Mouse (Mus musculus) T-helper 1 cell (primary cell): ENCODE measurements around the gene Rab6b.
"Not testable (repeated sequence)": the region's sequence is repeated elsewhere in the genome, so short reads cannot be mapped to it uniquely, and the experiment has no call there.

Experiments
- in situ Hi-C: fragments of 300-600 bp; cut with MboI, MseI; formaldehyde crosslinking; loops from one replicate; pipeline ENCODE4 v1.15.1; 2025; ENCODE audit warnings: high pct_unique_total_duplicates

The Rab6b gene

DNA sequence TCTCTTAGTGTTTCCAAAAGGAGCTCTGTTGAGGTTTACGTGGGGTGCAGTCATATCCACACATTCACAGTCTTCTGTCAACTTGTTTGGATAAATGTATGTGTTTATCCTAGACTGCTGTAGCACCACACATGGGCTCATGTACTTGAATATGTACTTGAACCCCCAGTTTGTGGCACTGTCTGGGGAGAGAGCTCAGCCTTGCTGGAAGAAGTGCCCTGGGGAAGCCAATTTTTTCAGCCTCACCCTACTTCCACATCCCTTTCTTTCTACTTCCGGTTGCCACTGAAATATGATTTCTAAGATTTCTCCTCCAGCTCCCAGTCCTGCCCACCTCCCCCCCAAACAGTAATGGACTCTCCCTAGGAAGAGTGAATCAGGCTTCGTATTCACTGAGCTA, 17.9 kb upstream of the Rab6b start:
- in situ Hi-C loops = loop anchor here (5.0 kb wide), 1 partner anchor 89 kb away; no protein-coding TSS in a partner anchor

DNA sequence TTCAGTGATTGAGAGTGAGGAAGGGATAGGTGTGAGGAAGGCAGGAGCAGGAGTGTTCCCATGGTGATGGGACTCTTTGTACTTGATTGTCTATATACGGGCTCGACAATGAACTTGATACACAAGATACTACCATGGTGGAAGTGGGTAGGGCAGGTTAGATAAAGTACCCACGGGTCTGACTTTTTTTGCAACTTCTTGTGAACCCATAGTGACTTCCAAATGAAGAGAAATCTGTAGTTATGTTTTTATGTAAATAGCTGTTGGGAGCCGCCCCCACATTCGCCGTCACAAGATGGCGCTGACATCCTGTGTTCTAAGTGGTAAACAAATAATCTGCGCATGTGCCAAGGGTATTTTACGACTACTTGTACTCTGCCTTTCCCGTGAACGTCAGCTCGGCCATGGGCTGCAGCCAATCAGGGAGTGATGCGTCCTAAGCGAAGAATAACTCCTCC, 3.2 kb upstream of the Rab6b start:
- in situ Hi-C loops = not testable (repeated sequence)

DNA sequence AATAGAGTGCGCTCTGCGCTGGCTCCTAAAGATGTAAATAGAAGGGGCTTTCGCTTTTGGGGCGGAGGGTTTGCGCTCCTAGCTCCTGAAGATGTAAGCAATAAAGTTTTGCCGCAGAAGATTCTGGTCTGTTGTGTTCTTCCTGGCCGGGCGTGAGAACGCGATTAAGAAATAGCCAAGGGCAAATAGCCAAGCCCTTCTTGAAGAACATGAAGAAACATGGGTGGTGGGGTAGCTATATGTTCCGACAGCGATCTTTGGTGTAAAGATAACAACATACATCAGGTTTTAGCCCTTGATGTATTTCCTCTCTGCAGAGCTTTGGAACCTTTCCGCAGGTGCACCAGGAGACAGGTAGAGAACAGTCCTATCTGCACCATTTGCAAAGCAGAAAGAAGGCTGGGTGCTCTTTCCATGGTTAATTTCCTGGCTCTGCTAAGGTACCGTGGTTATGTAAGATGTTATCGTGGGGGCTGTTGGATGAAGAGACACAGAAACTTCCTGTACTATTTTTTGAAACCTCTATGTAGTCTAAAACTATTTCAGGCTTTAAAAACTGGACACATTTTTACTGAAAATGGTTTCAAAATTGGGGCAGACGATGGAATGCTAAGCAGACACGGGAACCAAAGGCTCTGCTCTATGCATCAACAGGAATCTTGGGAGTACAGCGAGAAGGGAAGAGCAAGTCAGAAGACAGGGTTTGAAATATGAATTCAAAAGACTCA, 2.5 kb upstream of the Rab6b start:
- in situ Hi-C loops = no loop called here

DNA sequence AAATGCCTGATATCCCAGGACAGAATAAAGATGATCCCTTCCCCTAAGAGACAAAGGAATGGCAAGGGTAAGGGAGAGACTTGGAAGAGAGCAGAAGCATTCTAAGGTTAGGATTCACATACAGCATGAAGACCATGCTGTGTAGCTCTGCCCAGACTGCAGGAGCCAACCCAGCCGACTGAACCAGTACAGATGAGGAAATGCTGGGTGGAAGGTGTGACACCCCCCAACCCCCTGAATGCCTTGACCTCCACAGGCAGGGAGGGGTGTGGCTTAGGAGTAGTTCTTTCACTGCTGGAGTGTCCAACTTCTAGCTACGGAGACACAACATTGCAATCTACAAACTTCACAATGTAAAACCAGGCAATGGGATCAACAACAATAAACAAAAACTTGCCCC, 1.7 kb upstream of the Rab6b start:
- in situ Hi-C loops = no loop called here

DNA sequence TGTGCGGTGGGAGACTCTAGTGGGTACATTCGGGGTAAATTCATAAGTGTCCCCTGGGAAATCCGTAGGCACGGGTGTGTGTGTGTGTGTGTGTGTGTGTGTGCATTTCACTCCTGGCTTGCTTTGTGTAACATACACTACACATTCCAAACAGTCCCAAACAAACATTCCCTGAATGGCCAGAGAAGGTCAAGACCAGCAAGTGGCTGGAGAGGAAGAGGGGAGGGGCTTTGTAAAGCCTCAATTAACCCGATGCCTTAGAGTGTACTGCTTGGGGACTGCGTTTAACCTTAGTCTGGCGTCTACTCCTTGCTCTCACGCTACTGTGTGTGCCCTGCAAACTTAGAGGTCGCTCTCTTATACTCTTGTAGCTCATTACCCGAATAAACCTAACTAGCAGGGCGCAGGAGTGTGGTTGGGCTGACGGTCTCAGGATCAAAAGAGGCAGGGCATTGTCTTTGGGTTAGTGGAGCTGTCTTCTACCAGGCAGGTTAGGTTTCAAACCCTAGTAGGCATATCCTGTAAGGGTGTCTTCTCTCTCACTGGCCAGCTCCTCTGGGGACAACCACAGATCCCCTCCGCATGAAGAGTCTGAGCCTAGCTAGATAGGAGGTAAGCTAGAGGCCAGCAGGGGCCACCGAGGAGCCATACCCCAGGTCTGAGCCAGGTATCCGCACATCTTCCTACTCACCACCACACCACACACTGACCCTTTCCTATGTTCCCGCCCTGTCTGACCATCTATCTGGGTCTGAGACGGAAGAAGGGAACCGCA, 673 bp upstream of the Rab6b start:
- in situ Hi-C loops = no loop called here

DNA sequence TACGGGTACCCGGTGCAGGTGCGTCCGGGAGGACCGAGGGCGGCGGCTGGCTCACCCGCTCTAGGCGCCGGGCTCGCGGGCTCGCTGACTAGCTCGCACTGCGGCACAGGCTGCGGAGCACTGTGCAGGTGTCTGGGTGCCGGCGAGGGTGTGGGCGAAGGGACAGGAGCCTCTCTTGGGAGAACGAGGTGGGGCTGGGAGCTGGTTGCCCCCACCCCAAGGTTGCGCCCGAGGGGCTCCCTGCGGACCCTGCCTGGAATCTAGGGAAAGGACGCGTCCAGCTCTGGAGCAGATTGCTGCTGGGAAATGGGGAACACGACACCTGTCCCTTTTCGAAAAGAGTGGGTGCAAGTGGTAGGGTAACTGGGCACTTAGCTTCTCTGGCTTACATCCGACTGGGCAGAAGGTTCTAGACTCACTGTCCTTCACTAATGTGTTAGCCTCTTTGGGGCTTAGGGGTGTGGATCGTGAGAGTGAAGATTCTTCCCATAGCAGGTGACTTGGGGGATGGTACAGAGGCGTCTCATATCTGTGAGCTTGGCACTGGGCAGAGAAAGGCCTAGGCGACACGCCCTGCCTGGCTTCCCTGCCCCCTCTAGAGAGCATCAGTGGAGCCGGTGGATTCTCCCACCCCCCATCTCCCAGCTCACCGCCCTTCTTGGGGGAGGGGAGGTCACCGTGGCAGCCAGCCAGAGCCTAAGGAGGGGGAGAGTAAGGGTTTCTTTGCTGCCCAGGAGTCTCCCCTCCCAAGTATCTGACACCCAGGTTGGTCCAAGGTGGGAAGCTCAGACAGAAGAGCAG, 1.1 kb downstream of the Rab6b start:
- in situ Hi-C loops = no loop called here

DNA sequence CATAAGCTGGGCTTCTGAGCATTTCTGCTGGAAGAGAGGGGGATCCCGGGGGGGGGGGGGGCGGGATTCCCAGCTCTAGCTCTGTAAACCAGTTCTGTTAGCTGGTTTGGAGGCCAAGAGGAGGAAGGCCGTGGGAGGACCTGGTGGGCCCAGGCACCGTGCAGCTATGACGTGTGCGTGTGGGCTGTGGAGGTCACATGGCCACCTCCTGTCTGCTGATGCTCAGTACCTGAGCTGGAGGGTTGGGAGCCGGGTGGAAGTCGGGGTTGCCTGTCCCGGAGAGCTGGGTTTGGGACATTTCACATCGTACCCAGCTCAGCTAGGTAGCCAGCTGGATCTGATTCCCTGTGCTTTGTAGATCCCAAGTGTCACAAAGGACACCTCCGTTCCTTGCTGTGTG, 1.8 kb downstream of the Rab6b start:
- in situ Hi-C loops = no loop called here

DNA sequence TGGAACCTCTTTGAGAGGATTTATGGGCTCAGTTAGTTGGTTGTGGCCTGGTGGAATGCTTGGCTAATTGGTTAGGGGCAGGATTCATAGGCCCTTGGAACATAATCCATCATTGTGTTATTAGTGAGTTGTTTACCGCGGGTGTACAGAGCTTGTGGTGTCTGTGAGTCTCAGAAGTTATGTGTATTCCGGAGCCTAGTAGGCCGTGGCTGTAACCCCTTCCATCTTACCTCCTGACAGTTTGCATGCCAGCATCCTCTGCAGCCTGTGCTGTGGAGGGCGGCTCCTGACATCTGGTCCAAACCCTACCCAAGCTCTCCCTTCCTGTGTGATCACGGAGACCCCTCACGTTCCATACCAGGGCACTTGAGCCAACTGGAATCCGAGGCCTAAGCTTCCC, 2.7 kb downstream of the Rab6b start:
- in situ Hi-C loops = no loop called here

DNA sequence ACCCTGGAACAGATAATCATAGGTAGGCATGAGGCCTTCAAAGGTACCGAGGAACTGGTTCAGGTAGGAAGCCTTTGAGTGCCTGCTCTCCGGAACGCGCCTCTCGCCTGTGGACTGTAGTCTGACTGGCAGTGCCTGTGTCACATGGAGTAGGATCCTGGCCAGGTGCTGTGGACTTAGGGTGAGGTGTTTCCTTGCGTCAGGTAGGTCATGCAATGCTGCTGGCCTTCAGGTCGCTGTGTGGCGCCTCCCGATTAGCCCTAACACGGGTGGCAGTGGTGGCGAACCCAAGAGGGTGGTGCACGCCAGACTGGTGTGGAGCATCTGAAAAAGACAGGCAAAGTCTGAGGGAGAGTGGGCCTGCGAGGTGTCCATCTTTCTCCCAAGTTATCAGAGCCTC, 3.3 kb downstream of the Rab6b start:
- in situ Hi-C loops = no loop called here

DNA sequence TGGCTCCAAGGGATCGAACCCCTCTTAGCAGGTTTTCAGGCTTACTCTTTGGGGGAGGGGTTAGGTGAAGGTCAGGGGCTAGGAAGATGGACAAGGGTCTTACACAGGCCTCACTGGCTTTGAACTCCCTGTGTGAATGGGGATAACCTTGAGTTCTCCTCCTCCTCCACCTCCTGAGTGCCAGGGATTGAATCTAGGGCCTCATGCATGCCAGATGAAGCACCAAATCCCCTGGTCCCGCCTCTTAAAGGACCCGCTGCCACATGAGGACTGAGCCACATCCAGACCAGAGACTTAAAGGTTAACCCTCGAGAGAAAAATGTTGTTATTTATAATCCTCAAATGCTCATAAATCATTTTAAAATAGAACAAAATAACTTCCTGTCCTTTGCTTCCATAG, 5.4 kb downstream of the Rab6b start:
- in situ Hi-C loops = no loop called here

DNA sequence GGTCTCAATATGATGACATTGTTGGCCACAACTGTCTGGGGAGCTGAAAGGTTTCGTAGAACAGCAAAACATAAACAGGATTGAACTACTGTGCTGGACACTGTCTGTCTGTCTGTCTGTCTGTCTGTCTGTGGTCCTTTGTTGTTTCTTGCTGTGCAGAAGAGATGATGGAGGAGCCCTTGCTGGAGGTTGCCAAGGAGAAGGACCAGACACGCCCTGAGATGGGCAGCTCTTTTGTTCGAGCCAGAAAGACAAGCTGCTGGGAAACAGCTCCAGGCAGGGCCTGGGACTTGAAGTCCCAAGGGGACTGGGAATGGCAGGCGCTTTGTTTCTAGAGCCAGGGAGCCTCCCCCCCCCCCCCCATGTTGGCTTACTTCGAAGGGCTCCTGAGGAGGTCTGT, 5.9 kb downstream of the Rab6b start:
- in situ Hi-C loops = no loop called here

DNA sequence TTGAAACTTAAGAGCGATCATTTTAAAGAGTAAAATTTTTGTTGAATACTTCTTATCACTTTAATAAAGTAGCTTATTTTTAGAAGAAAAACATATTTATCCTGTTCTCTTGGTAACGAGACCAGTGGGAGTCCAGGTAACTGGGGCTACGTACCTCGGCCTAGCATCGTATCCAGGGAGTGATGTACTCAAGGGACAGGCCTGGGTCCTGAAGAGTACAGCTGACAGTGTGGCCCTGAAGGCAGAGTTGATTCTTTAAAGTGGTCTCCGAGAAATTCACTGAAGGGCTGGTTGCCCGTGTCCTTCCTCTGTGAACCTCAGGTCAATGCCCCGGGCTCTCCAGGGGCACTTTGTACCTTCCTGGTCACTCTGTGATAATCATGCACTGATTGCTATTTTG, 6.4 kb downstream of the Rab6b start:
- in situ Hi-C loops = no loop called here

DNA sequence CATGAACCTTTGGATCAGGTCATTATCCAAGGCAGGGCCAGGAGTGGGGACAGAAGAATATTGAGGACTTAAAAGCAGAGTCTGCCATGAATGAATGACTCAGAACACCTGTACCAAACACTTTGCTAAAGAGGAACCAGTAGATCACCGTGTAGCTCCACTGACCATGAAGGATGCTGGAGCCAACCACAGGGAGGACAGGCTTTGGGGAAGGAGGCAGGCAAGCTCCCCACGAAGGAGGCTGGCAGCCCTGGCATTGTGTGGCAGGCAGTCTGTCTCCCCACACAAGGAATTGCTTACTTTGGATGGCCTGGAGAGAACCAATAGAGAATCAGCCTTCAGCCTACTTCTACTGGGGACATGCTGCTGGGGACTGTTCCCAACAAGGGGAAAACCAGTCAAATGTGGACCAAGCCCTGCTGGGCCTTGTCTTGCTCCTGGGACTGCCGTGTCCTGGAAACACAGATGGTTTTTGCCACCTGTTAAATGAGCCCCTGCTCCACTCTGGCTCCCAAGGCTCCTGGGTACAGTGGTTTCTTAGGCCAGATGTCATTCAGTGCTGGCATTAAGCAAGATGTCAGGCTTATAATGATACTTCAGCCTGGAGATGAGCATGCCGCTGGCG, 7.2 kb downstream of the Rab6b start:
- in situ Hi-C loops = no loop called here

DNA sequence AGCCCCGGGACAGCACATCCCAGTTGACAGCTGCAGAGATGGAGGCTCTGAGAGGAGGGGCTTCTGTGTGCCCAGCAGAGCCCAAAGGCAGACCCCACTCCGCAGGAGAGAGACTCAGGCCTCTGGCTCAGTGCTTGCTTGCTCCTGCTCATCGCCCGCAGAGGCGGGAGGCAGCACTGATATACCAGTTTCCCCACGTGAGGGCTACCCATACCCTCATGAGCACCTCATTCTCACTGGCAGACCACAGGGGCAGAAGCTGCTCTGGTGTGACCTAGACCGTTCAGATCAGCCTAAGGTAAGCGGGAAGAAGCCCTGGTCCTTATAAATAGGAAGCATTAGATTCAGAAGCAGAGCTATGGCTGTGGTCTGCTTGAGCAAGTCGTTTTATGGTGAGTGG, 8.2 kb downstream of the Rab6b start:
- in situ Hi-C loops = no loop called here

DNA sequence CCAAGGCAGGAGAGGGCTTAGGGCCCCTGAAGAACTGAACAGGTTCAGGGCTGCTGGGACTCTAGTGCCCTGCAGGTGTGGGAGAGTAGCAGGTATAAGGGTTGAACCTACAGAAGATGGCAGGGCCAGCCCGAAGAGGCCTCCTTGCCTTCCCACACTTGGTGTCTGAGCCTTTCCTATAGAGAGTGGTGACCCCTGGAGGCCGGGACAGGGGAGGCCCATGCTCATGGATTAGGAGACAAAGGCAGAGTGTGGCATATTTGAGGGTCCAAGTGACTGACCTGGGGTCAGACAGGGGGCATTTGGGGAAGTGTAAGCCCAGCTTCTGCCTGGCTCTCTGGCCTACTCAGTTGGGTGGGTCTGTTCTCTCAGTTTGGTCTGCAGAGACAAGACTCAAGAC, 8.6 kb downstream of the Rab6b start:
- in situ Hi-C loops = no loop called here

DNA sequence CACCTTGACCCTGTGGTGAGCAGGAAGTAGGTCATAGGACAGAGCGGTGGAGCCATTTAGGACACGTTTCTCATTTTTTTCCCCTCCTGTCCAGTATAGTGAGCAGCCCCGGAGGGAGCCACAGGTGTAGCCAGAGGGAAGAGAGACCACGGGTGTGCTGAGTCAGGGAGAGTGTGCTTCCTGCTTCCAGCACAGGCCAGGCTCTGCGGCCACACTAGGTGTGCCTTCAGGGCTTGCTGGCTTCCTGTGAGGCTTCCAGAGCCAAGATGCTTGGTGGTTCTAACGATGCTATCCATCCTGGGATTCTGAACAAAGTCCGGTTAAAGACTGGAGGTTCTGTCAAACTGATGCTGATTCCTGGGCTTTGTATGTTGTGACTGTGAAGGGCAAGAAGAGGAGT, 10.0 kb downstream of the Rab6b start:
- in situ Hi-C loops = no loop called here

DNA sequence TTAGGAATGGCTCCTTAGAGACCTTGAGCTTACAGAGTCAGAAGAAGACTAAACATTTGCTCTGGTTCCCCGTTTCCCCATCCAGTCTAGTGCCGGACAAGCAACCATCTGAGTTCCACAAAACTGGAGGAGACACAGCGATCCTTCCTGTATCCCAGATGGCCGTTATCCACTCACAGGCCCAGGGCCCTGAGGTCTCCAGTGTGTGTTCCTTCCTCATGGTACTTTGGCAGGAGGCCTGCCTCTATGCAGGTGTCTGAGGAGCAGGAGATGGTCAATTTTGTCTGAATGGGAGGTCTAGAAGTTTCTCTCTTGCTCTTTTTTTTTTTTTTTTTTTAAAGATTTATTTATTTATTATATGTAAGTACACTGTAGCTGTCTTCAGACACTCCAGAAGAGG, 13.2 kb downstream of the Rab6b start:
- in situ Hi-C loops = no loop called here

DNA sequence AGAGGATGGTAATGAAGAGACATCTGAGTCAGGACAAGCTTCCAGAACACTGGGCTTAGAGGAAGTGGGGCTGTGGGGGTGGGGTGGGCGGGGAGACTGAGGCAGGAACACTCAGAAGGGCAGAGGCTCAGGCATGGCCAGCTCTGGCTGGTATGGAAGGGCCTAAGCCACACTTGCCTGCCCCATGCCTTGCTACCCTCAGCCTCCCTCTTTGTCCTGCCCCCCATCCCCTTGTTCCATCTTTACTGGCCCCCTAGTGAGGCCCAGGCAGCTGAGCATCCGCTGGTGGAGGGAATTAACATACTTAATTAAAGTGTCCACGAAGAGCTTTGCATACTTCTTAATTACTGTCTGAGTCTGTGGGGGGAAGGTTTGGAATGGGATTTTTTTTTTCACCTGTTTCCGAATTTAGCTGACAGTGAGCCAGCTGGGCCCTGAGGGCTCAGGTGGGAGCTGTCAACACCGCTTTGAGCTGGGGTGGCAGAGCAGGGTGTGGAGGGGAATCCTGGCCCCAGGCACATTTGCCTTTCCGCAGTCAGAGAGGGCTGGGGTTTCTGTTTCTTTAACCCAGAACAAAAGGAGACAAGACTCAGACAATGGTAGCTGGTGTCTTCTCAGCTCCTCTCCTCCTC, 22.0 kb downstream of the Rab6b start:
- in situ Hi-C loops = no loop called here

DNA sequence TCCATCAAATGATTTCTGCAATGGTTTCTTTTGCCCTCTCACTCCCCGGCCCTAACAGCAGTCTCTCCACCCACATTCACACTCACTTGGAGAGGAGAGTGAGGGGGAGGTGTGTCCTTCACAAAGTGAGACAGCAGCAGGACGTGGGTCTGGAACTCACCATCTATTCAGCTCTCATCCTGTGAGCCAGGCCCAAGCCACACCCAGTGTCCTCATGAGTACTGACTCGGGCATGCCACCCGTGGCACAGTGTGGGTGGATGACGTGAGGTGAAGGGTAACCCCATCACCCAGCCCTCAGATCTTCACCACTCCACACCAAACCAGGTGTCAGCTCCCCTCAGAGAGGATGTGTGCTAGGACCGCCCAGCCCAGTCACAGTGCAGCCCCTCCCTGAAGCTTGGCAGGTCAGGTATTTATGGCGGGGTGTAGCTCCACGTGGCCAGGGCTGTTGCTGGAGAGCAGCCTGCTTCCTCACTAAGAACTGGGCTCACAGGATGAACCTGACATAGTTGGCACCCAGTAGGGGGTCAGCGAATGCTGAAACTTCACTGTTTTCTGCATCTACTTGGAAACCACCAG, 23.0 kb downstream of the Rab6b start:
- in situ Hi-C loops = no loop called here

DNA sequence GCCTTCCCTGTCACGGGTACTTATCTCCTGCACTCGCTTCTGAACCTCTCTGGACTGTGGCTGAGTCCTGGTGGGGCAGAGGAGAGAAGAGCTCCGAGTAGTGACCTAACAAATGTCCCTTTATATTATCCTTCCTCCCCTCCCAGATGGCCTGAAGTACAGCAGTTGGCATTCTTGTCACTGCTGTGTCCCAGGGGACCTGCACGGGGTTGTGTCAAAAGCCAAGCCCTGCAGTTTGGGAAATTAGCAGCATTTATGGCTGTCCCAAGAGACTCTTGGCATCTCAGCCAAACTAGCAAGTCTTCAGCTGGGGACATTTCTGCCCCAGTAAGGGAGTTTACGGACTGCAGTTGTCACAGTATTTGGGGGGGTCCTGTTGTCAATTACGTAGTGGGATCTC, 27.9 kb downstream of the Rab6b start:
- in situ Hi-C loops = no loop called here

DNA sequence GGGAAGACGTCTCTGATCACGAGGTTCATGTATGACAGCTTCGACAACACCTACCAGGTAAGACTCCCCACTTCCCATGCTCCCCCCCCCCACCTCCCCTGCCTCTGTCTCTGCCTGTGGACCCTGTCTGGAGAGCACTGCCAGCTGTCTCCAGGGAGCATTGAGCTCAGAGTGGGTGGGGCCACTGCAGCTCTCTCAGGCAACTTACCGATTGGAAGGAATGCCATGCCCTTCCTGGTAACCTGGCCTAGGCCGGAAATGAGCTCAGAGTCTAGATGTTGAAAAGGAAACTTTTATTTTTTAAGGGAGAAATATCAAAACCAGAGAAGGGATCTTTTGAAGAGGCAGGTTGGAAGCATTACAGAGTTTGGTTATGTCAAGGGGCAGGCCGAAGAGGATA, 28.8 kb downstream of the Rab6b start:
- in situ Hi-C loops = no loop called here
